Mouse (Mus musculus): ENCODE measurements around the gene Ercc6l. TPM values are rescaled to one million over a fixed set of nuclear protein-coding genes. Genes with fewer than 3 reads are reported as not detected.

Ercc6l gene
- polyA plus RNA-seq, 1 experiment from 2014 or later, result 23.2 TPM

DNA sequence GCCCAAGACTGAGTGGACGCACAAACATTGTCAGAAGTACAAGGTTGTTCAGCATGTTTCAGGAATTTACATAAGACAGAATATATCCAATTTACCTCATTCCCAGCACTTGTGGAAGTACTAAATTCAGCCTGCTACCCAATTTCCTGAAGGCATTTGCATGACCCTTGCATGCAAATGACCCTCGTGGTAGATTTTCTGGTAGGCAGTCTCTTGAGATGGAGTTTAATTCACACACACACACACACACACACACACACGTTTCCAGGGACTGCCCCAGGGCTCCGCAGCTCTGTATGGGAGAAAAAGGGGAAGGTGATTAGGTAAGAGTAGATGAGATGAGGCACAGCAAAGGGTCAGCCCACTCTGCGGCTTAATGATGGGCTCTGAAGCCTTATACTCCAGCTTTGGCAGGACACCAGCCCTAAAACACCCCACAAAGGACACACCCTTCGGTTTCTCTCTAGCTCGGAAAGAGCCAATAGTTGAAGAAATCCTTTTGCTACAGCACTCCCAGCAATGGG lies 62.4 kb downstream of the Ercc6l start:
- no peak for DNase-seq (ENCODE audit: low spot score)
- WGBS, result 81% methylated on average over 7 of the region's 7 CpGs
- H3K4me3 ChIP-seq, result no peak overlapping the region
- H3K36me3 ChIP-seq (replicated peaks), result no peaks in the 10 kb centered on the region
- no peaks in the 10 kb centered on the region for H3K9me3 ChIP-seq
- H3K27ac ChIP-seq (replicated peaks), result no peak overlapping the region
- H3K27me3 ChIP-seq (replicated peaks; ENCODE audit: low read depth, poor library complexity, severe bottlenecking), result peaks cover 73% of the 10 kb centered on the region
- H3K4me1 ChIP-seq, result no peaks in the 10 kb centered on the region

Other genes starting within 250 kb of the Ercc6l start
- 1.9 and 3.1 TPM in 2 replicates for gene Rtl5, start 85.8 kb downstream of the Ercc6l start, polyA plus RNA-seq (2016; fragmentation: Nextera tagmentation; extraction: Ambion mirVana)
- 86.5 and 92.1 TPM in 2 replicates for gene Pin4, start 37.6 kb downstream of the Ercc6l start, polyA plus RNA-seq (2016; fragmentation: Nextera tagmentation; extraction: Ambion mirVana)
- 702 and 707 TPM in 2 replicates for gene Rps4x, start 32.3 kb upstream of the Ercc6l start, polyA plus RNA-seq (2016; fragmentation: Nextera tagmentation; extraction: Ambion mirVana)
- gene Cited1, start 95.1 kb upstream of the Ercc6l start, polyA plus RNA-seq (2016; fragmentation: Nextera tagmentation; extraction: Ambion mirVana), result 66.3 and 69.6 TPM in 2 replicates